Mouse (Mus musculus) ES-E14 (cell line): ENCODE measurements around the gene Gjd2. TPM values are rescaled to one million over a fixed set of nuclear protein-coding genes. Genes with fewer than 3 reads are reported as not detected.

Source experiments
- DNase-seq: peaks from one replicate; pipeline ENCODE4 v3.0.0-alpha.2; 2013; ENCODE audit warnings: low read depth, low spot score
- H3K27ac ChIP-seq: 2 replicates; pipeline ENCODE4 v1.5.1; 2012; ENCODE audit warnings: low read depth, mild to moderate bottlenecking, low read length, moderate library complexity, mixed read lengths; ENCODE audit not compliant: poor library complexity, insufficient read depth, severe bottlenecking
- H3K36me3 ChIP-seq: 2 replicates; pipeline ENCODE4 v1.6.1; 2012; ENCODE audit warnings: mild to moderate bottlenecking, low read length, moderate library complexity, mixed read lengths; ENCODE audit not compliant: control insufficient read depth, poor library complexity, insufficient read depth, severe bottlenecking
- H3K4me1 ChIP-seq, 2 experiments: fragments of 150-350 bp in 1 of 2; sonication (generic) in 1 of 2; 2 replicates each; pipeline ENCODE4 v1.6.1; 2012; ENCODE audit warnings: low read length in 2 of 2, mild to moderate bottlenecking in 1 of 2, mixed read lengths in 1 of 2; ENCODE audit not compliant: control insufficient read depth in 2 of 2, insufficient read depth in 2 of 2, poor library complexity in 1 of 2
- H3K4me3 ChIP-seq, 2 experiments: fragments of 150-350 bp in 1 of 2; sonication (generic) in 1 of 2; 2 replicates each; pipeline ENCODE4 v1.5.1; 2012; ENCODE audit warnings: low read length in 2 of 2, low read depth in 1 of 2, mild to moderate bottlenecking in 1 of 2, mixed read lengths in 1 of 2; ENCODE audit not compliant: insufficient read depth in 1 of 2, poor library complexity in 1 of 2, severe bottlenecking in 1 of 2
- H3K9ac ChIP-seq: 2 replicates; pipeline ENCODE4 v1.6.1; 2012; ENCODE audit warnings: low read depth, mild to moderate bottlenecking, low read length, mixed read lengths; ENCODE audit not compliant: poor library complexity, insufficient read depth, severe bottlenecking
- H3K9me3 ChIP-seq: fragments of 150-350 bp; sonication (generic); 2 replicates; pipeline ENCODE4 v1.6.1; 2012; ENCODE audit warnings: low read depth, mild to moderate bottlenecking, low read length; ENCODE audit not compliant: control insufficient read depth, insufficient read depth
- CHD2 ChIP-seq: IDR thresholded peaks from 2 replicates; pipeline ENCODE4 v1.6.1; 2014; ENCODE audit warnings: mild to moderate bottlenecking, low read depth, low read length, inconsistent platforms
- HCFC1 ChIP-seq: IDR thresholded peaks from 2 replicates; pipeline ENCODE4 v1.6.1; 2012; ENCODE audit warnings: low read length, inconsistent platforms, borderline replicate concordance; ENCODE audit not compliant: insufficient read depth
- MAFK ChIP-seq: IDR thresholded peaks from 2 replicates; pipeline ENCODE4 v1.6.1; 2014; ENCODE audit warnings: mild to moderate bottlenecking, low read depth, low read length, inconsistent platforms; ENCODE audit not compliant: insufficient read depth
- ZC3H11A ChIP-seq: IDR thresholded peaks from 2 replicates; pipeline ENCODE4 v1.6.1; 2012; ENCODE audit warnings: low read depth, mild to moderate bottlenecking, inconsistent platforms, low read length, borderline replicate concordance
- ZNF384 ChIP-seq: IDR thresholded peaks from 2 replicates; pipeline ENCODE4 v1.6.1; 2012; ENCODE audit warnings: low read depth, low read length, inconsistent platforms
- in situ Hi-C, 2 experiments: fragments of 600-800 bp; cut with MboI; formaldehyde crosslinking; loops; one replicate each; pipeline ENCODE4 v1.15.1; 2025; ENCODE audit warnings: low sequenced_read_pairs in 2 of 2, inconsistent platforms in 1 of 2; ENCODE audit not compliant: unreplicated experiment in 2 of 2
- total RNA-seq: library from RNA; depleted of rRNA; stranded (reverse); fragments of 300-350 nt; gene quantifications from 2 replicates; pipeline ENCODE4 v1.2.3, GENCODE M21; 2012

Gjd2 gene
- total RNA-seq, 1 experiment = not detected

GRCm38 (mm10) chr2:114032259-114032658 is 18.8 kb upstream of the Gjd2 start:
- Histone ChIP-seq H3K9ac (no peak overlapping the region), H3K27ac (no peak overlapping the region), H3K4me1 (no peaks in the 10 kb centered on the region), H3K9me3 (no peaks in the 10 kb centered on the region), H3K4me3 (no peak overlapping the region), H3K36me3 (no peaks in the 10 kb centered on the region)
- no peak for DNase-seq
- in situ Hi-C loops = no loop called here
- TF ChIP-seq HCFC1 = no peak
- TF ChIP-seq CHD2 = no peak
- TF ChIP-seq ZC3H11A = no peak
- TF ChIP-seq ZNF384 = no peak
- TF ChIP-seq MAFK = no peak

GRCm38 (mm10) chr2:114023383-114023782 is 10.0 kb upstream of the Gjd2 start:
- Histone ChIP-seq H3K36me3 (no peaks in the 10 kb centered on the region), H3K4me1 (no peaks in the 10 kb centered on the region), H3K27ac (no peak overlapping the region), H3K9ac (no peak overlapping the region), H3K9me3 (no peaks in the 10 kb centered on the region), H3K4me3 (no peak overlapping the region)
- in situ Hi-C loops = no loop called here
- DNase-seq = no peak
- TF ChIP-seq CHD2 (no peak), ZC3H11A (no peak), MAFK (no peak), HCFC1 (no peak), ZNF384 (no peak)

GRCm38 (mm10) chr2:114020210-114020563 is 6.8 kb upstream of the Gjd2 start:
- in situ Hi-C loops = no loop called here
- Histone ChIP-seq H3K9ac (no peak overlapping the region), H3K27ac (no peak overlapping the region), H3K4me1 (no peaks in the 10 kb centered on the region), H3K4me3 (no peak overlapping the region), H3K9me3 (no peaks in the 10 kb centered on the region), H3K36me3 (no peaks in the 10 kb centered on the region)
- DNase-seq = no peak
- no peak for TF ChIP-seq CHD2

- Histone ChIP-seq H3K4me3 (no peak overlapping the region), H3K36me3 (no peaks in the 10 kb centered on the region), H3K27ac (no peak overlapping the region), H3K4me1 (no peaks in the 10 kb centered on the region), H3K9me3 (no peaks in the 10 kb centered on the region), H3K9ac (no peak overlapping the region)
- TF ChIP-seq CHD2 (no peak), ZC3H11A (no peak), ZNF384 (no peak), MAFK (no peak), HCFC1 (no peak)
- no peak for DNase-seq
- in situ Hi-C loops = no loop called here
These were observed 6.2 kb upstream of the Gjd2 start for GRCm38 (mm10) chr2:114019474-114020209.

- in situ Hi-C loops = no loop called here
- DNase-seq = no peak
- H3K36me3 ChIP-seq = no peaks in the 10 kb centered on the region
- no peak overlapping the region for H3K27ac ChIP-seq
- no peak overlapping the region for H3K4me3 ChIP-seq
- no peaks in the 10 kb centered on the region for H3K4me1 ChIP-seq
- H3K9ac ChIP-seq = no peak overlapping the region
- no peaks in the 10 kb centered on the region for H3K9me3 ChIP-seq
- no peak for TF ChIP-seq MAFK
- no peak for TF ChIP-seq CHD2
- TF ChIP-seq ZC3H11A = no peak
- TF ChIP-seq ZNF384 = no peak
- no peak for TF ChIP-seq HCFC1
These were observed 4.7 kb upstream of the Gjd2 start for GRCm38 (mm10) chr2:114018136-114018535.
